Mouse (Mus musculus) hindbrain, postnatal 0 days (tissue): ENCODE measurements at regions not wholly inside any gene's neighbourhood (a gene's known extent, or its start where the extent isn't known, plus 50 kb on each side); places are given as distances from the start of the nearest gene placed in this dataset.

Experiments used
- ATAC-seq: fragments of 200-750 bp; cut with Nextera tagmentation; 2 replicates; pipeline ENCODE4 v1.8.0; 2017; ENCODE audit warnings: mild to moderate bottlenecking, moderate TSS enrichment, moderate library complexity
- DNase-seq: peaks from one replicate; pipeline ENCODE4 v3.0.0-alpha.2; 2015; ENCODE audit warnings: low spot score
- H3K27ac ChIP-seq: fragments of 300-500 bp; sonication (generic); 2 replicates; pipeline ENCODE4 v1.5.1; 2014; ENCODE audit warnings: mild to moderate bottlenecking
- H3K27me3 ChIP-seq: fragments of 300-500 bp; sonication (generic); 2 replicates; pipeline ENCODE4 v1.6.1; 2014; ENCODE audit warnings: low read length, mixed read lengths; ENCODE audit not compliant: insufficient read depth
- H3K36me3 ChIP-seq: fragments of 300-500 bp; sonication (generic); 2 replicates; pipeline ENCODE4 v1.6.1; 2014; ENCODE audit warnings: low read length, mixed read lengths; ENCODE audit not compliant: insufficient read depth
- H3K4me1 ChIP-seq: fragments of 300-500 bp; sonication (generic); 2 replicates; pipeline ENCODE4 v1.6.1; 2014; ENCODE audit warnings: antibody characterized with exemption, low read length, mixed read lengths; ENCODE audit not compliant: insufficient read depth
- H3K4me2 ChIP-seq: fragments of 300-500 bp; sonication (generic); 2 replicates; pipeline ENCODE4 v1.6.1; 2014; ENCODE audit warnings: low read depth, mild to moderate bottlenecking, low read length, moderate library complexity, mixed read lengths
- H3K4me3 ChIP-seq: fragments of 300-500 bp; sonication (generic); 2 replicates; pipeline ENCODE4 v1.5.1; 2014; ENCODE audit warnings: low read length
- H3K9ac ChIP-seq: fragments of 300-500 bp; sonication (generic); replicated peaks from 2 replicates; pipeline ENCODE4 v1.6.1; 2014; ENCODE audit warnings: mild to moderate bottlenecking, low read length, moderate library complexity, mixed read lengths
- H3K9me3 ChIP-seq: fragments of 300-500 bp; sonication (generic); 2 replicates; pipeline ENCODE4 v1.6.1; 2016; ENCODE audit warnings: low read length, mixed read lengths
- CTCF ChIP-seq: IDR thresholded peaks from 2 replicates; pipeline ENCODE4 v1.5.1; 2016; ENCODE audit warnings: antibody characterized with exemption, control low read depth, low read depth
- WGBS: fragments of 180-500 bp; shearing (Covaris S2); extraction: QIAGEN DNeasy Blood & Tissue Kit; methylation state at CpG from one replicate; pipeline ENCODE4 v1.1.7; 2014; 5-methylcytosine and 5-hydroxymethylcytosine counted together

DNA sequence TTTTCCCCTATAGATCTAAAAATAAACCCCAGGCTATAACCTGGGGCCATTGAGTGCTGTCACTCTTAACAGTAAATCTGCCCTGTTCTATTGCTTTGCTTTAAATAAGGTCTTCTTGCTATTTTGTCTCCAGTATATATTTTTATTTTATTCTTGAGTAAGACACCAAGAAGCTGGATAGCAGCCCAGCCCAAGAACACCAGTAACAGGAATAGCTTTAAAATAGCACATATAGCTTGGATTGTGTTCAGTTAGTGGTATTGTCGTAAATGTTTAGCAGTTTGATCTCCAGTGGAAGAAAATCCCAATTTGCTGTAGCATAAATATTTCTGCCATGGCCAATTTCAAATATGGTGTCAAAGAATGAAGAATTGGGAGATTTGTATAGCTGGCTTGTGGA, 49.8 kb upstream of the Tle1 start:
- no peak overlapping the region for H3K4me2 ChIP-seq

More for the DNA sequence above, 49.8 kb upstream of the Tle1 start:
- no peak for DNase-seq
- Histone ChIP-seq H3K36me3 (no peaks in the 10 kb centered on the region), H3K4me1 (no peaks in the 10 kb centered on the region), H3K27me3 (no peaks in the 10 kb centered on the region), H3K9me3 (no peaks in the 10 kb centered on the region), H3K9ac (no peak overlapping the region), H3K27ac (no peak overlapping the region), H3K4me3 (no peak overlapping the region)
- no peak for TF ChIP-seq CTCF
- 91% methylated on average over 1 of the region's 1 CpGs for WGBS
- no peak for ATAC-seq
